Mouse (Mus musculus): ENCODE results near the gene Tdg.
"Not testable (repeated sequence)": the region's sequence is repeated elsewhere in the genome, so short reads cannot be mapped to it uniquely, and the experiment has no call there.

The Tdg gene

GRCm38 (mm10) chr10:82629586-82630255 lies at the start of gene Tdg:
TSS of gene Tdg (plus strand) at chr10:82629828.
- peak; percentile 91 for ATAC-seq (ENCODE audit: insufficient number of reproducible peaks, low FRiP score, low TSS enrichment)

- not testable (repeated sequence) for ATAC-seq (ENCODE audit: insufficient number of reproducible peaks, low FRiP score, low TSS enrichment)
These were observed 40.0 kb upstream of the Tdg start for GRCm38 (mm10) chr10:82589673-82590072.

GRCm38 (mm10) chr10:82594421-82594820 lies 35.2 kb upstream of the Tdg start:
- ATAC-seq (ENCODE audit: insufficient number of reproducible peaks, low FRiP score, low TSS enrichment) = not testable (repeated sequence)

- ATAC-seq (ENCODE audit: insufficient number of reproducible peaks, low FRiP score, low TSS enrichment) = no peak
These were observed 7.4 kb upstream of the Tdg start for GRCm38 (mm10) chr10:82622235-82622634.

- ATAC-seq (ENCODE audit: insufficient number of reproducible peaks, low FRiP score, low TSS enrichment) = peak; percentile 82
These were observed 6.7 kb upstream of the Tdg start, which contains the start of gene 1190007I07Rik for GRCm38 (mm10) chr10:82622671-82623552. TSS of gene 1190007I07Rik (minus strand) at chr10:82623228.

GRCm38 (mm10) chr10:82623553-82623932 lies 6.1 kb upstream of the Tdg start:
- ATAC-seq (ENCODE audit: insufficient number of reproducible peaks, low FRiP score, low TSS enrichment) = not testable (repeated sequence)

GRCm38 (mm10) chr10:82629111-82629585 lies 480 bp upstream of the Tdg start:
- no peak; the same call in 1 of the 2 replicates for ATAC-seq (ENCODE audit: insufficient number of reproducible peaks, low FRiP score, low TSS enrichment)

- ATAC-seq (ENCODE audit: insufficient number of reproducible peaks, low FRiP score, low TSS enrichment) = no peak
These were observed 869 bp downstream of the Tdg start for GRCm38 (mm10) chr10:82630497-82630896.

GRCm38 (mm10) chr10:82631133-82631532 lies 1.5 kb downstream of the Tdg start:
- no peak for ATAC-seq (ENCODE audit: insufficient number of reproducible peaks, low FRiP score, low TSS enrichment)

GRCm38 (mm10) chr10:82632496-82633280 lies 3.1 kb downstream of the Tdg start:
- no peak for ATAC-seq (ENCODE audit: insufficient number of reproducible peaks, low FRiP score, low TSS enrichment)

- no peak for ATAC-seq (ENCODE audit: insufficient number of reproducible peaks, low FRiP score, low TSS enrichment)
These were observed 4.7 kb downstream of the Tdg start for GRCm38 (mm10) chr10:82634348-82634747.

- ATAC-seq (ENCODE audit: insufficient number of reproducible peaks, low FRiP score, low TSS enrichment) = no peak
These were observed 6.7 kb downstream of the Tdg start for GRCm38 (mm10) chr10:82636321-82636720.

GRCm38 (mm10) chr10:82639032-82639698 lies 9.5 kb downstream of the Tdg start:
- no peak for ATAC-seq (ENCODE audit: insufficient number of reproducible peaks, low FRiP score, low TSS enrichment)

- ATAC-seq (ENCODE audit: insufficient number of reproducible peaks, low FRiP score, low TSS enrichment) = no peak
These were observed 11.9 kb downstream of the Tdg start for GRCm38 (mm10) chr10:82641481-82641880.

- no peak for ATAC-seq (ENCODE audit: insufficient number of reproducible peaks, low FRiP score, low TSS enrichment)
These were observed 16.5 kb downstream of the Tdg start for GRCm38 (mm10) chr10:82646083-82646482.

GRCm38 (mm10) chr10:82647205-82647811 lies 17.7 kb downstream of the Tdg start:
- ATAC-seq (ENCODE audit: insufficient number of reproducible peaks, low FRiP score, low TSS enrichment) = no peak

- ATAC-seq (ENCODE audit: insufficient number of reproducible peaks, low FRiP score, low TSS enrichment) = no peak
These were observed 21.6 kb downstream of the Tdg start for GRCm38 (mm10) chr10:82651221-82651620.

- ATAC-seq (ENCODE audit: insufficient number of reproducible peaks, low FRiP score, low TSS enrichment) = no peak
These were observed 23.0 kb downstream of the Tdg start for GRCm38 (mm10) chr10:82652625-82653024.

- ATAC-seq (ENCODE audit: insufficient number of reproducible peaks, low FRiP score, low TSS enrichment) = no peak
These were observed 25.0 kb downstream of the Tdg start for GRCm38 (mm10) chr10:82654581-82654980.

- ATAC-seq (ENCODE audit: insufficient number of reproducible peaks, low FRiP score, low TSS enrichment) = peak; percentile 41; the same call in 1 of the 2 replicates
These were observed 32.2 kb downstream of the Tdg start for GRCm38 (mm10) chr10:82661820-82662219.

Data from cerebellum, adult (tissue).